Mouse (Mus musculus) thymus, postnatal 25 days (tissue): ENCODE measurements around the gene Neu1.
"Not testable (repeated sequence)": the region's sequence is repeated elsewhere in the genome, so short reads cannot be mapped to it uniquely, and the experiment has no call there.

ENCODE experiments used
- DNase-seq: peaks from one replicate; pipeline ENCODE4 v3.0.0; 2022

Gene Neu1

GRCm38 (mm10) chr17:34949553-34949969 is 18.5 kb downstream of the Neu1 start:
- DNase-seq = no peak

GRCm38 (mm10) chr17:34950514-34951455 is 19.7 kb downstream of the Neu1 start:
- no peak for DNase-seq

GRCm38 (mm10) chr17:34951636-34952377 is 20.8 kb downstream of the Neu1 start:
- DNase-seq = no peak

GRCm38 (mm10) chr17:34952378-34953040 is 21.5 kb downstream of the Neu1 start:
- peak; percentile 79 for DNase-seq

GRCm38 (mm10) chr17:34953258-34953657 is 22.2 kb downstream of the Neu1 start:
- DNase-seq = no peak

GRCm38 (mm10) chr17:34953904-34954303 is 22.9 kb downstream of the Neu1 start:
- no peak for DNase-seq

GRCm38 (mm10) chr17:34954831-34955230 is 23.8 kb downstream of the Neu1 start:
- DNase-seq = no peak

GRCm38 (mm10) chr17:34955884-34956283 is 24.8 kb downstream of the Neu1 start:
- DNase-seq = no peak

GRCm38 (mm10) chr17:34956340-34956739 is 25.3 kb downstream of the Neu1 start:
- no peak for DNase-seq

- not testable (repeated sequence) for DNase-seq
These were observed 26.2 kb downstream of the Neu1 start for GRCm38 (mm10) chr17:34957291-34957690.

- DNase-seq = not testable (repeated sequence)
These were observed 26.9 kb downstream of the Neu1 start for GRCm38 (mm10) chr17:34957966-34958365.

GRCm38 (mm10) chr17:34958734-34959129 is 27.7 kb downstream of the Neu1 start:
- DNase-seq = not testable (repeated sequence)

- peak; percentile 80 for DNase-seq
These were observed 28.2 kb downstream of the Neu1 start, which contains the start of gene Hspa1b for GRCm38 (mm10) chr17:34959130-34959778. Gene Hspa1b, minus strand, starts transcription at chr17:34959238.

GRCm38 (mm10) chr17:34959881-34960515 is 28.9 kb downstream of the Neu1 start:
- no peak for DNase-seq

- no peak for DNase-seq
These were observed 29.8 kb downstream of the Neu1 start for GRCm38 (mm10) chr17:34960702-34961493.

GRCm38 (mm10) chr17:34962125-34962524 is 31.1 kb downstream of the Neu1 start:
- DNase-seq = no peak

GRCm38 (mm10) chr17:34962841-34963240 is 31.8 kb downstream of the Neu1 start:
- DNase-seq = no peak

- no peak for DNase-seq
These were observed 33.6 kb downstream of the Neu1 start for GRCm38 (mm10) chr17:34964640-34965049.

GRCm38 (mm10) chr17:34965627-34966026 is 34.6 kb downstream of the Neu1 start:
- no peak for DNase-seq

- not testable (repeated sequence) for DNase-seq
These were observed 38.8 kb downstream of the Neu1 start, which contains the start of gene Gm20481 for GRCm38 (mm10) chr17:34969822-34970221. Gene Gm20481, plus strand, starts transcription at chr17:34969912.

- not testable (repeated sequence) for DNase-seq
These were observed 39.8 kb downstream of the Neu1 start for GRCm38 (mm10) chr17:34970850-34971249.
